ENCODE assay signal across 28 mouse cellular contexts in the genomic region with DNA sequence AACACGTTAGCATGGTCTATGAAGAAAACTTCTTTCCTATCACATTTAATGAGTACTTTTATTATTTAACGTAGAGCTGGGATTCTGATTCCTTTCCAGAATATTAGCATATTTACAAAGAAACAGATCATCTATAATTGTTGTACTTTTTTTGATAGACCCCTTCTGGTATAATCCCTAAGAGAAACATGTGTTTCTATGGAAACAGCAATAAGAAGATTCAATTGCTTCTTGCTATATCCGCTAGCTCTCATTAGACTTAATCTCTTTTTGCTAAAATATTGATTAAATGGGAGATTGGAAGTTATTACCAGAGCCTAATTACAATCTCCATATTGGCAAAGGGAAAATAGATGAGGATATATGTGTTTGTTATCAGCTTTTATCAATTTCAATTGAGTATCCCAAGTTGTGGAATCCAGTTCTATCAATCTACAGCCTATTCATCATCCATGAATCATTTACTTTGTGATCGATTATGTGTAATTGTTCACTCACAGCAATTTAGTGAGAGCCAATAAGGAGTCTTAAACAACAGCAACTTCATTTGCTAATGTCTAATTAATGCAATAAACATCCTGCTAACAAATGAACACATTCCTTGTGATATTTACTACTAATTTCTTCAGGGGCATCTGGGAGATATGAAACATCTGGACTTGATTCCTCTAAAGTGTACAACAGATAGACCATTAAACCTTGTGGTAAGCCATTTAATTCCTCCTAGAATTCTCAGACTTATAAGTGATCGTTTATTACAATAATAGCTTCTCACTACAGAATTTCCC.
DNase-seq lines count a peak whose midpoint lies in the region; ATAC-seq and TF ChIP-seq lines count a peak whose summit lies in the region.
"Had no signal": no experiment of that assay in that cellular context is flagged by ENCODE, and none has a peak within 500 bp of the region (broad histone marks: within the 10 kb centered on the region; RNA-seq: fewer than 3 reads in every experiment).

No protein-coding gene starts in this region.

- 70% methylated on average over 5 of the region's 5 CpGs for WGBS in hindbrain, embryonic 13.5 days
- 76% methylated on average over 5 of the region's 5 CpGs for WGBS in hindbrain, postnatal 0 days
- 67% methylated on average over 5 of the region's 5 CpGs for WGBS in hindbrain, embryonic 16.5 days
- WGBS in hindbrain, embryonic 12.5 days, result 81% methylated on average over 5 of the region's 5 CpGs
- 57% methylated on average over 5 of the region's 5 CpGs for WGBS in neural tube, embryonic 14.5 days

- H3K4me1 ChIP-seq in hindbrain, embryonic 13.5 days (replicated peaks), result no peaks in the 10 kb centered on the region
- no peaks in the 10 kb centered on the region for H3K4me1 ChIP-seq in hindbrain, postnatal 0 days (ENCODE audit: insufficient read depth, low read length)
- no peaks in the 10 kb centered on the region for H3K4me1 ChIP-seq in hindbrain, embryonic 16.5 days (ENCODE audit: control insufficient read depth, insufficient read depth, low read depth, low read length)
- H3K4me1 ChIP-seq in hindbrain, embryonic 12.5 days, result no peaks in the 10 kb centered on the region
- H3K4me1 ChIP-seq in neural tube, embryonic 14.5 days (ENCODE audit: control insufficient read depth, insufficient read depth, low read length), result no peaks in the 10 kb centered on the region
- H3K4me1 ChIP-seq: embryonic facial prominence, embryonic 13.5 days; embryonic facial prominence, embryonic 15.5 days; forebrain, embryonic 10.5 days; forebrain, embryonic 12.5 days had no signal

- ATAC-seq in hindbrain, embryonic 13.5 days (ENCODE audit: low FRiP score), result peak; percentile 66
- ATAC-seq in hindbrain, postnatal 0 days, result no peak
- ATAC-seq in hindbrain, embryonic 16.5 days, result peak; percentile 58; the same call in 1 of the 2 replicates
- ATAC-seq in hindbrain, embryonic 12.5 days (ENCODE audit: low FRiP score), result no peak
- peak; percentile 78 for ATAC-seq in neural tube, embryonic 14.5 days (ENCODE audit: low read depth)
- ATAC-seq: activated CD4-positive, CD25-positive, alpha-beta regulatory T cell, adult 4 months; CD4-positive, CD25-positive, alpha-beta regulatory T cell, adult 4 months; forebrain, embryonic 14.5 days; forebrain, embryonic 16.5 days; Patski had no signal

- TF ChIP-seq CTCF in hindbrain, postnatal 0 days (IDR thresholded peaks at IDR 0.05; ENCODE audit: low read depth), result no peak

- no peaks in the 10 kb centered on the region for H3K27me3 ChIP-seq in hindbrain, embryonic 13.5 days
- H3K27me3 ChIP-seq in hindbrain, postnatal 0 days (ENCODE audit: insufficient read depth, low read length), result no peaks in the 10 kb centered on the region
- no peaks in the 10 kb centered on the region for H3K27me3 ChIP-seq in hindbrain, embryonic 16.5 days (replicated peaks; ENCODE audit: control insufficient read depth, insufficient read depth, low read length)
- no peaks in the 10 kb centered on the region for H3K27me3 ChIP-seq in hindbrain, embryonic 12.5 days
- H3K27me3 ChIP-seq in neural tube, embryonic 14.5 days (ENCODE audit: control insufficient read depth, insufficient read depth, low read length), result no peaks in the 10 kb centered on the region
- H3K27me3 ChIP-seq: CH12.LX; embryonic facial prominence, embryonic 13.5 days; embryonic facial prominence, embryonic 15.5 days; forebrain, embryonic 12.5 days had no signal

- no peak for DNase-seq in hindbrain, postnatal 0 days (ENCODE audit: low spot score)
- no peak for DNase-seq in layer of hippocampus, postnatal 36 days
- DNase-seq: adrenal gland, adult 8-10 months; adrenal gland, postnatal 14 days; B cell, adult 2 months; cerebellum, adult 11 months; cerebellum, adult 18-20 months; cerebellum, adult 8-10 months; cerebellum, adult 9-11 months; cerebellum, postnatal 14 days; cerebellum, postnatal 36 days; embryo, embryonic 11 days had no signal

- no peaks in the 10 kb centered on the region for H3K9me3 ChIP-seq in hindbrain, embryonic 13.5 days
- H3K9me3 ChIP-seq in hindbrain, postnatal 0 days (ENCODE audit: low read length), result no peaks in the 10 kb centered on the region
- no peaks in the 10 kb centered on the region for H3K9me3 ChIP-seq in hindbrain, embryonic 16.5 days (ENCODE audit: control insufficient read depth, low read length)
- no peaks in the 10 kb centered on the region for H3K9me3 ChIP-seq in hindbrain, embryonic 12.5 days (replicated peaks)
- H3K9me3 ChIP-seq in neural tube, embryonic 14.5 days (ENCODE audit: control insufficient read depth, low read length), result no peaks in the 10 kb centered on the region
- H3K9me3 ChIP-seq: embryonic facial prominence, embryonic 13.5 days; embryonic facial prominence, embryonic 15.5 days; forebrain, embryonic 10.5 days; forebrain, embryonic 12.5 days; G1E had no signal

- H3K4me2 ChIP-seq in hindbrain, embryonic 13.5 days, result no peak overlapping the region
- no peak overlapping the region for H3K4me2 ChIP-seq in hindbrain, postnatal 0 days (ENCODE audit: low read depth, low read length)
- no peak overlapping the region for H3K4me2 ChIP-seq in hindbrain, embryonic 16.5 days (ENCODE audit: low read length)
- H3K4me2 ChIP-seq in hindbrain, embryonic 12.5 days (replicated peaks), result no peak overlapping the region
- H3K4me2 ChIP-seq in neural tube, embryonic 14.5 days (ENCODE audit: low read depth, low read length), result no peak overlapping the region
- H3K4me2 ChIP-seq: embryonic facial prominence, embryonic 13.5 days; embryonic facial prominence, embryonic 15.5 days; forebrain, embryonic 12.5 days had no signal

- H3K9ac ChIP-seq in hindbrain, embryonic 13.5 days, result no peak overlapping the region
- H3K9ac ChIP-seq in hindbrain, postnatal 0 days (replicated peaks; ENCODE audit: low read length), result no peak overlapping the region
- no peak overlapping the region for H3K9ac ChIP-seq in hindbrain, embryonic 16.5 days (ENCODE audit: low read depth, low read length)
- H3K9ac ChIP-seq in hindbrain, embryonic 12.5 days, result no peak overlapping the region
- H3K9ac ChIP-seq in neural tube, embryonic 14.5 days (replicated peaks; ENCODE audit: low read depth, low read length), result no peak overlapping the region
- H3K9ac ChIP-seq: embryonic facial prominence, embryonic 13.5 days; embryonic facial prominence, embryonic 15.5 days; forebrain, embryonic 12.5 days had no signal

- H3K27ac ChIP-seq in hindbrain, embryonic 13.5 days, result no peak overlapping the region
- H3K27ac ChIP-seq in hindbrain, postnatal 0 days, result no peak overlapping the region
- no peak overlapping the region for H3K27ac ChIP-seq in hindbrain, embryonic 16.5 days (ENCODE audit: low read depth, low read length)
- no peak overlapping the region for H3K27ac ChIP-seq in hindbrain, embryonic 12.5 days
- no peak overlapping the region for H3K27ac ChIP-seq in neural tube, embryonic 14.5 days (ENCODE audit: low read depth, low read length)
- H3K27ac ChIP-seq: embryonic facial prominence, embryonic 13.5 days; embryonic facial prominence, embryonic 15.5 days; forebrain, embryonic 10.5 days; forebrain, embryonic 12.5 days had no signal

- no peaks in the 10 kb centered on the region for H3K36me3 ChIP-seq in hindbrain, embryonic 13.5 days
- no peaks in the 10 kb centered on the region for H3K36me3 ChIP-seq in hindbrain, postnatal 0 days (ENCODE audit: insufficient read depth, low read length)
- no peaks in the 10 kb centered on the region for H3K36me3 ChIP-seq in hindbrain, embryonic 16.5 days (ENCODE audit: control insufficient read depth, insufficient read depth, low read length)
- no peaks in the 10 kb centered on the region for H3K36me3 ChIP-seq in hindbrain, embryonic 12.5 days
- no peaks in the 10 kb centered on the region for H3K36me3 ChIP-seq in neural tube, embryonic 14.5 days (ENCODE audit: control insufficient read depth, insufficient read depth, low read length)
- H3K36me3 ChIP-seq: embryonic facial prominence, embryonic 13.5 days; forebrain, embryonic 10.5 days; forebrain, embryonic 12.5 days; G1E had no signal

- no peak overlapping the region for H3K4me3 ChIP-seq in hindbrain, embryonic 13.5 days
- H3K4me3 ChIP-seq in hindbrain, postnatal 0 days (ENCODE audit: low read length), result no peak overlapping the region
- no peak overlapping the region for H3K4me3 ChIP-seq in hindbrain, embryonic 16.5 days (ENCODE audit: low read length)
- no peak overlapping the region for H3K4me3 ChIP-seq in hindbrain, embryonic 12.5 days
- no peak overlapping the region for H3K4me3 ChIP-seq in neural tube, embryonic 14.5 days (ENCODE audit: low read depth, low read length)
- H3K4me3 ChIP-seq: embryonic facial prominence, embryonic 13.5 days; embryonic facial prominence, embryonic 15.5 days; erythroblast, embryonic 14.5 days; forebrain, embryonic 10.5 days; forebrain, embryonic 12.5 days had no signal

Comparison
In these comparisons a context has a peak if more than half of its experiments do, and no peak if none do; other contexts are left out.
1. ATAC-seq: peak in hindbrain, embryonic 13.5 days (single experiment), hindbrain, embryonic 16.5 days (single experiment) and neural tube, embryonic 14.5 days (single experiment); none in hindbrain, postnatal 0 days (single experiment) and hindbrain, embryonic 12.5 days (single experiment).